ENCODE assay signal across 8 mouse cellular contexts in genomic region chr16:91645995-91646602, GRCm38 (mm10). TPM values are rescaled to one million over a fixed set of nuclear protein-coding genes. Genes with fewer than 3 reads are reported as not detected.
DNase-seq lines count a peak whose midpoint lies in the region; ATAC-seq and TF ChIP-seq lines count a peak whose summit lies in the region.

No protein-coding gene starts in this region.

- peak overlapping the region; percentile 86 for H3K4me2 ChIP-seq in forebrain, embryonic 15.5 days (replicated peaks)
- peak overlapping the region; percentile 98 for H3K4me2 ChIP-seq in liver, embryonic 13.5 days

- peaks cover 10% of the 10 kb centered on the region for H3K36me3 ChIP-seq in forebrain, embryonic 15.5 days
- H3K36me3 ChIP-seq in liver, embryonic 13.5 days: peaks cover 32% of the 10 kb centered on the region
- peaks cover 10% of the 10 kb centered on the region for H3K36me3 ChIP-seq in small intestine, adult 2 months (ENCODE audit: control insufficient read depth, insufficient read depth, low read length)

- no peaks in the 10 kb centered on the region for H3K9me3 ChIP-seq in forebrain, embryonic 15.5 days
- H3K9me3 ChIP-seq in liver, embryonic 13.5 days (replicated peaks): no peaks in the 10 kb centered on the region

- H3K4me1 ChIP-seq in forebrain, embryonic 15.5 days: peaks cover 26% of the 10 kb centered on the region
- H3K4me1 ChIP-seq in liver, embryonic 13.5 days (replicated peaks): peaks cover 37% of the 10 kb centered on the region
- H3K4me1 ChIP-seq in small intestine, adult 2 months (ENCODE audit: control insufficient read depth, insufficient read depth, insufficient read length, low read length): no peaks in the 10 kb centered on the region

- under 1% methylated on average over 11 of the region's 11 CpGs for WGBS in forebrain, embryonic 15.5 days
- WGBS in liver, embryonic 13.5 days (ENCODE audit: insufficient replicate concordance): under 1% methylated on average over 11 of the region's 11 CpGs
- 1% methylated on average over 11 of the region's 11 CpGs for WGBS in small intestine, adult 2 months

- H3K27ac ChIP-seq in layer of hippocampus, adult 2 months: peak overlapping the region; percentile 99
- H3K27ac ChIP-seq in forebrain, embryonic 15.5 days (replicated peaks): peak overlapping the region; percentile 99
- peak overlapping the region; percentile 99 for H3K27ac ChIP-seq in liver, embryonic 13.5 days
- peak overlapping the region; percentile 18; the same call in 1 of the 2 replicates for H3K27ac ChIP-seq in small intestine, adult 2 months (ENCODE audit: insufficient read depth, low read depth, low read length)

- H3K9ac ChIP-seq in forebrain, embryonic 15.5 days (replicated peaks): peak overlapping the region; percentile 79
- peak overlapping the region; percentile 91 for H3K9ac ChIP-seq in liver, embryonic 13.5 days

- no peak for TF ChIP-seq POLR2A in small intestine, adult 2 months (IDR thresholded peaks at IDR 0.05; ENCODE audit: low read depth, low read length)

- no peak for DNase-seq in layer of hippocampus, adult 2 months (ENCODE audit: low spot score in 2 of 2)
- no peak for DNase-seq in layer of hippocampus, adult 11-12 months (ENCODE audit: low spot score)
- DNase-seq in T-cell, adult 2 months (ENCODE audit: low spot score): peak; percentile 71
- peak; percentile 32 for DNase-seq in liver, embryonic 13.5 days
- no peak for DNase-seq in gastrocnemius, postnatal 4 days (ENCODE audit: low spot score in 2 of 2)
- DNase-seq in right cerebral cortex, postnatal 36 days (ENCODE audit: low spot score in 2 of 2): no peak

- H3K27me3 ChIP-seq in forebrain, embryonic 15.5 days: no peaks in the 10 kb centered on the region
- H3K27me3 ChIP-seq in liver, embryonic 13.5 days: no peaks in the 10 kb centered on the region
- H3K27me3 ChIP-seq in small intestine, adult 2 months (ENCODE audit: control insufficient read depth, insufficient read depth, low read length): no peaks in the 10 kb centered on the region

- peak; percentile 24 for TF ChIP-seq CTCF in layer of hippocampus, adult 2 months (conservative IDR thresholded peaks at IDR 0.05)
- TF ChIP-seq CTCF in small intestine, adult 2 months (IDR thresholded peaks at IDR 0.05; ENCODE audit: extremely low read depth, insufficient read length, insufficient replicate concordance, low read depth, low read length): no peak

- H3K4me3 ChIP-seq in layer of hippocampus, adult 2 months: peak overlapping the region; percentile 78
- H3K4me3 ChIP-seq in forebrain, embryonic 15.5 days: peak overlapping the region; percentile 91
- peak overlapping the region; percentile 87 for H3K4me3 ChIP-seq in liver, embryonic 13.5 days (replicated peaks)
- peak overlapping the region; percentile 70 for H3K4me3 ChIP-seq in small intestine, adult 2 months (ENCODE audit: low read depth, low read length)

- no peak for ATAC-seq in forebrain, embryonic 15.5 days (replicated peaks)
- ATAC-seq in liver, embryonic 13.5 days (ENCODE audit: low read depth): no peak

RNA-seq across cellular contexts. Expression of gene Gart, which starts 0.7 kb away (rescaled TPM):
- total RNA-seq in layer of hippocampus, adult 2 months (2021): 10 to 100 TPM; 52.9 to 54.3 TPM
- polyA plus RNA-seq in forebrain, embryonic 15.5 days (2015; fragmentation: Nextera tagmentation; extraction: Ambion mirVana): 79.1 and 79.9 TPM in 2 replicates
- polyA plus RNA-seq in liver, embryonic 13.5 days (2015; fragmentation: Nextera tagmentation; extraction: Ambion mirVana): 116 and 126 TPM in 2 replicates
- 10.9 and 22.3 TPM in 2 replicates for polyA plus RNA-seq in small intestine, adult 2 months (2012; rRNA removed)
- total RNA-seq in gastrocnemius, postnatal 4 days (2021): 10 to 100 TPM; 73.3 to 83.7 TPM

RNA-seq across cellular contexts. Expression of gene Son, which starts 1.2 kb away (rescaled TPM):
- total RNA-seq in layer of hippocampus, adult 2 months (2021): 100 to 1,000 TPM; 259 to 285 TPM
- polyA plus RNA-seq in forebrain, embryonic 15.5 days (2015; fragmentation: Nextera tagmentation; extraction: Ambion mirVana): 142 TPM in 2 replicates
- polyA plus RNA-seq in liver, embryonic 13.5 days (2015; fragmentation: Nextera tagmentation; extraction: Ambion mirVana): 47.8 and 49.8 TPM in 2 replicates
- polyA plus RNA-seq in small intestine, adult 2 months (2012; rRNA removed): 41.6 and 67.5 TPM in 2 replicates
- total RNA-seq in gastrocnemius, postnatal 4 days (2021): 100 to 1,000 TPM; 169 to 203 TPM

RNA-seq across cellular contexts. Expression of gene Dnajc28, which starts 27.3 kb away (rescaled TPM):
- total RNA-seq in layer of hippocampus, adult 2 months (2021): 10 to 100 TPM; 10.3 to 10.5 TPM
- polyA plus RNA-seq in forebrain, embryonic 15.5 days (2015; fragmentation: Nextera tagmentation; extraction: Ambion mirVana): 8.0 and 9.0 TPM in 2 replicates
- 1.4 and 2.5 TPM in 2 replicates for polyA plus RNA-seq in liver, embryonic 13.5 days (2015; fragmentation: Nextera tagmentation; extraction: Ambion mirVana)
- 0.11 and 0.47 TPM in 2 replicates for polyA plus RNA-seq in small intestine, adult 2 months (2012; rRNA removed)
- 1 to 10 TPM; 2.9 to 3.9 TPM for total RNA-seq in gastrocnemius, postnatal 4 days (2021)

RNA-seq across cellular contexts. Expression of gene Donson, which starts 42.5 kb away (rescaled TPM):
- total RNA-seq in layer of hippocampus, adult 2 months (2021): 10 to 100 TPM; 24.4 to 28.8 TPM
- polyA plus RNA-seq in forebrain, embryonic 15.5 days (2015; fragmentation: Nextera tagmentation; extraction: Ambion mirVana): 20.0 and 20.3 TPM in 2 replicates
- 33.9 and 36.7 TPM in 2 replicates for polyA plus RNA-seq in liver, embryonic 13.5 days (2015; fragmentation: Nextera tagmentation; extraction: Ambion mirVana)
- polyA plus RNA-seq in small intestine, adult 2 months (2012; rRNA removed): 3.8 and 8.6 TPM in 2 replicates
- 1 to 10 TPM; 6.9 to 9.6 TPM for total RNA-seq in gastrocnemius, postnatal 4 days (2021)

RNA-seq across cellular contexts. Expression of gene Tmem50b, which starts 48.5 kb away (rescaled TPM):
- 100 to 1,000 TPM in 1 of 2 experiments, 10 to 100 TPM in 1; 97.3 to 104 TPM for total RNA-seq in layer of hippocampus, adult 2 months (2021)
- 83.2 and 89.2 TPM in 2 replicates for polyA plus RNA-seq in forebrain, embryonic 15.5 days (2015; fragmentation: Nextera tagmentation; extraction: Ambion mirVana)
- polyA plus RNA-seq in liver, embryonic 13.5 days (2015; fragmentation: Nextera tagmentation; extraction: Ambion mirVana): 5.6 and 6.3 TPM in 2 replicates
- polyA plus RNA-seq in small intestine, adult 2 months (2012; rRNA removed): 18.4 and 20.0 TPM in 2 replicates
- total RNA-seq in gastrocnemius, postnatal 4 days (2021): 10 to 100 TPM; 12.3 to 12.8 TPM

Comparison
In these comparisons a context has a peak if more than half of its experiments do, and no peak if none do; other contexts are left out.
1. DNase-seq: peak in T-cell, adult 2 months (single experiment) and liver, embryonic 13.5 days (single experiment); none in layer of hippocampus, adult 2 months (0 of 2), layer of hippocampus, adult 11-12 months (single experiment), gastrocnemius, postnatal 4 days (0 of 2) and right cerebral cortex, postnatal 36 days (0 of 2).
2. H3K27ac ChIP-seq: peak in every context shown above with its lines; median percentile 99 in layer of hippocampus, adult 2 months; 99 in forebrain, embryonic 15.5 days; 99 in liver, embryonic 13.5 days; 18 in small intestine, adult 2 months.
3. Peak in every context shown above with its lines, with median percentiles within 50 percentile points of each other: H3K4me3 ChIP-seq.